Mouse (Mus musculus) lung, postnatal 36 days (tissue): ENCODE data around the gene Itgb3.

Experiments used
- DNase-seq: peaks from one replicate; pipeline ENCODE4 v3.0.0; 2022; ENCODE audit warnings: mixed read lengths

Itgb3 gene

GRCm38 (mm10) chr11:104582630-104583364, 25.0 kb upstream of the Itgb3 start:
- no peak for DNase-seq

DNA sequence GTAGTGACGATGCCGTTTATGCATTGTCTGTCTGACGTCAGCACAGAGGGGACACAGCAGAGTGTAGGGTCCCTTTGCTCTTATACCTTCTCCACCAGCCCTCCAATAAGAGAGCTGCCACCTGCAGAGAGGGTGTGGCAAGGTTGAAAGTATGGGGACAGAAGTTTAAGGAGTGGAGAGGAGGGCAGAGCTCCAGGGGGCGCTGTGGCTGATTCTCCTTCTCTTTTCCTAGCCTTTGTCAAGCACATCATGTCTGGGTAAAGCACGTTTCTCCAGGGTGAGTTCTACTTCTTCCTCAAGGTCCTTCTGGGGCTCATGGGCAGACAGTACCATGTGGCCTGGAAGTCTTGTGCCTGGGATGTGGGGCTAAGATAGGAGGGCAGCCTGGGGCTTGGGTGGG, 22.3 kb upstream of the Itgb3 start:
- no peak for DNase-seq

GRCm38 (mm10) chr11:104587904-104588303, 19.9 kb upstream of the Itgb3 start:
- DNase-seq, result no peak

- no peak for DNase-seq
Observed at GRCm38 (mm10) chr11:104588513-104588912, 19.3 kb upstream of the Itgb3 start.

GRCm38 (mm10) chr11:104589570-104589969, 18.2 kb upstream of the Itgb3 start:
- DNase-seq, result no peak

GRCm38 (mm10) chr11:104590148-104590547, 17.7 kb upstream of the Itgb3 start:
- peak; percentile 94 for DNase-seq

DNA sequence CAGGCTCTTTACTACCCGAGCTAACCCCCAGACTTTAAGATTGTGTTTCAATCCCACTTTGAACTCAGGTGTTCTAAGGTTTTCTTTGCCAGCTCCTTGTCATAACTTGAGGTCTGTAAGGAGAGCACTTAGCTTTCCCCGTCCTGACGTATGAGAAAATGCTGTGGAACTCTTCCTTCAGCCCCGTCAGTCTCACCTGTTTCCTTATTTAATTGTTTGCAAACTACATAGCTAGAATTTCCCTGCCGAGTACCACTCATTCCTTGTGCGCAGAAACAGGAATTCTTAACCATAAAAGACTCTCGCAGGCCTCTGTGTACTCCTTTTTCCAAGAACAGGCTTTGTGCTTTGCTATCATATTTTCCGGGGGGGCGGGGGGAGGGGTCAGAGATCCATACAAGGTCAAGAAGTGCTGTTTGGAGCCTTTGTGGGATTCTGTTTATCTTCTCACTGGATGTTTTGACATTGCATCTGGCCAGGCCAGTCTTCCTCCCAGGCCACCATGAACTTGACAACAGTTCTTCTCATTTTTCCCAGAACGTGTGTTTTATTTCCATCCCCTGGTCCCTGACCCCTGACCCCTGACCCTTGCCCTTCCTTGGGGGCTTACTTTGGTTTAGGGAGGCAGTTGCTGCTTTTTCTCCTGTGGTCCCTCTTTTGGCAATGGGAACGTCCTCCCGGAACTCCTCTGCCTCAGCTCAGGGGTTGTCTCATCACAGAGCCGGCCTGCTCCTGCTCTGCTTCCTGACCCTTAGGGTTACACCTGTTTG, 15.5 kb upstream of the Itgb3 start:
- peak; percentile 69 for DNase-seq

DNA sequence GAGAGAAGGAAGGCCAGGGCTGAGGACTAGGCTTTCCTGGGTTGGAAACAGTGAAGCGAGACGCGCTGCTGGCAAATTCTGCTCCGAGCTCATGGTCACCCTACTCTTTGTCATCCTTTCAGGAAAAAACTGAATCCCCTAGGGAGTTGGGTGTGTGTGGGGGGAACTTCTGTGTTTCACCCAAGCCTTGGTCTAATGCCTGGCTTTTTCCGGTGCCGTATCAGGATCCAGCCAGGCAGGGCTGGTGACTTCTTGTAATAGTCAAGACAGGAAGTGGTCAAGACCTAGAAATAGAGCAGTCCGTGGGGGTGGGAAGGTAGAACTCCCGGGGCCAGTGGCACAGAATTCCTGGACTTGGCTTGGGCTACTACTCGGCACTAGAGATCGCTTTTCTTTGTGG, 11.4 kb upstream of the Itgb3 start:
- DNase-seq, result no peak

- no peak for DNase-seq
Observed at GRCm38 (mm10) chr11:104599265-104599945, 8.4 kb upstream of the Itgb3 start.

- DNase-seq, result no peak
Observed at GRCm38 (mm10) chr11:104600675-104601074, 7.1 kb upstream of the Itgb3 start.

GRCm38 (mm10) chr11:104604192-104604591, 3.6 kb upstream of the Itgb3 start:
- DNase-seq, result no peak

DNA sequence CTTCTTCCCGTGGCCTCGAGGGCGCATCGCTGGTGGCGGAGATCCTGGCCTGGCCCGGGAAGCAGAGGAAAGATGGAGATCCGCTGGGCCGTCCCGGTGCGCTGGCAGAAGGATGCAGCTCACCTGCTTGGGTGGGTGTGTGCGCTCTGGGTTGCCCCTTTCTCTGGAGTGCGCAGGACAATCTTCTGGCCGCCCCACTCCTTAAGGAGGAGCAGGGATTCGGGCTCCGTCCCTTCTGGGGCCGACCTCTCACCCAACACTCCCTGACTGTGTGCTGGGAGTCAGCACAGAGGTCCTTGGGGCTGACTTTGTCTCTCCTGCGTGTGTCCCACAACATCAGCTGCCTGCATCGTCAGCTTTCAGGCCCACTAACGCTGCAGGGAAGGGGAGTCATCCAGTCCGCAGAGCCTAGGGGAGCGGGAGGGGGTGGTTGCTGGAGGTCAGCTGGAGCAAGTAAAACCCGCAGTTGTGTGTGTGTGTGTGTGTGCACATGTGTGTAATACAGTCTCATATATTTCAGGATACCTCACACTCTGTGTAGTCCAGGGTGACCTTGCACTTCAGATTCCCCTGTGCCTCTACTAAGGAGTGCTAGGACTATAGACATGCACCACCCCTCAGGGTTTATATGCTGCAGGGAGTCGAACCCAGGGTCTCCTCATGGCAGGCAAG, 585 bp downstream of the Itgb3 start:
- DNase-seq, result no peak

- no peak for DNase-seq
Observed at GRCm38 (mm10) chr11:104609033-104609684, 1.4 kb downstream of the Itgb3 start.

DNA sequence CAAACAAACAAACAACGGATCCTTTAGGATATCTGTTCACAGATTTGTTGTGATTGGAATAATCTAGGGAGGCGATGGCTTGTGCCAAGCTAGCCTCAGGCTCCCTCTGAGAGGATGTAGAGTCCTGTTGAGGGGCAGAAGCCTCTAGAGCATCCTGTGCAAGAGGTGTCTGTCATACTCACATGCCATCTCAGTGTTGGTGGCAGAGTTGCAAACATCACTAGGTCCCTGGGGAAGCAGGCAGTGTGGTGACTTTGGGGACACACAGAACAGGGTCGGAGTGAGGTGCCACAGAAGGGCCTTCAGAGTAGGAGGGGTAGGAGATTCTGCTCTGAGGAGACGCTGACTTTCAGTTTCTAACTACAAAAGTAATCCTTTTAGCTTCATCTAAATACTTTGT, 1.9 kb downstream of the Itgb3 start:
- no peak for DNase-seq

GRCm38 (mm10) chr11:104611579-104612151, 3.9 kb downstream of the Itgb3 start:
- peak; percentile 58 for DNase-seq

DNA sequence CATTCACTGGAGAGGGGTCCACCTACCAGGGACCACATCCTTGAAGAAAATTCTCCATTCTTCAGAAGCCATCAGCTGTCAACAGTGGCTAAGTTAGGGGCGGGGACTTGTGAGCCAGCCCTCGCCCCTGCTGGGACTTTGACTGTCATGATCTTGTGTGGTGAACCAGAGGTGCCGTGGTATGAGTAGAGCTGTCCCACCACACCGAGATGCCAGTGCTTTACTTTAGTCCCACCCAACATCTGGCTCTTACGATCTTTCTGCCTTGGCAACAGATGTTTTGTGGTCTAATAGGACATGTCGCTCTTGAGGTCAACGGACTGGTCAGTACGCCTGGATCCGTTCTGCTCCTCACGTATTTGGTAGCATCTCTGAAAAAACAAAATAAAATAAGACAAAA, 5.8 kb downstream of the Itgb3 start:
- DNase-seq, result no peak

DNA sequence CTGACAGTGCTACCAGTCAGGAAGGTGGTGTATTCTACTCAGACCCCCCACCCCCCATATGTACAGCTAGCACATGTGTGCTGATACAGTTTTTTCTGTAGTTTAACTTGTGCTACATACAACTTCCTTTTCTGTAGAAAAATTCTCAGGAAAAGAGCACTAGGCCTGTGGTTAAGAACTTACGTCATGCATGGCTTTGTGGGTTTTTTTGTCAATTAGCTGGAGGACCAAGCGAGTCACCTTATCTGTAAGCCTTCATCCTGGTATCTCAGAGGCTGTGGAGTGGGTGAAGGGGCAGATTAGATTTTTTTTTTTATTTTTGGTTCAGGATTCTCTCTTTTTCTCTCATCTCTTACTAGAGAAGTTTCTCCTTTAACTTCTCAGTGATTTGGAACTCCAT, 6.3 kb downstream of the Itgb3 start:
- DNase-seq, result no peak

DNA sequence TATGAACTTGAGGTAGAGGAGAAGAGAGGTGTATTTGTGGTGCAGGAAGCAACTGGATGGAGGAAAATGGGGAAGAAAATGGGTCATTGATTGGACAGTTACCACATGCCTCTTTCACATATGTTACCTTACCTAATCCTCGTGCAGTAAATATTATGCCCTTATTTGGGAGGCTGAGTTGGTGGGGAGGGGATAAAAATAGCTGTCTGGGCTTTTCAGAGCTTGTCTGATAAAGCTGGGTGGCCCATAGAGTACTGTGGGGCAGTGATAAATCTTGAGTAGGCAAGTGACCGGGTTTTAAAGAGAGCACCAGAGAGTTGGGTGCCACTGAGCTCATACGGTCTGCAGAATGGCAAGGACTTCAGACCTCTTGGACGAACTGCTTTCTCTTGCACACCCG, 8.4 kb downstream of the Itgb3 start:
- no peak for DNase-seq

- DNase-seq, result peak; percentile 28
Observed at GRCm38 (mm10) chr11:104618638-104619076, 10.9 kb downstream of the Itgb3 start.

DNA sequence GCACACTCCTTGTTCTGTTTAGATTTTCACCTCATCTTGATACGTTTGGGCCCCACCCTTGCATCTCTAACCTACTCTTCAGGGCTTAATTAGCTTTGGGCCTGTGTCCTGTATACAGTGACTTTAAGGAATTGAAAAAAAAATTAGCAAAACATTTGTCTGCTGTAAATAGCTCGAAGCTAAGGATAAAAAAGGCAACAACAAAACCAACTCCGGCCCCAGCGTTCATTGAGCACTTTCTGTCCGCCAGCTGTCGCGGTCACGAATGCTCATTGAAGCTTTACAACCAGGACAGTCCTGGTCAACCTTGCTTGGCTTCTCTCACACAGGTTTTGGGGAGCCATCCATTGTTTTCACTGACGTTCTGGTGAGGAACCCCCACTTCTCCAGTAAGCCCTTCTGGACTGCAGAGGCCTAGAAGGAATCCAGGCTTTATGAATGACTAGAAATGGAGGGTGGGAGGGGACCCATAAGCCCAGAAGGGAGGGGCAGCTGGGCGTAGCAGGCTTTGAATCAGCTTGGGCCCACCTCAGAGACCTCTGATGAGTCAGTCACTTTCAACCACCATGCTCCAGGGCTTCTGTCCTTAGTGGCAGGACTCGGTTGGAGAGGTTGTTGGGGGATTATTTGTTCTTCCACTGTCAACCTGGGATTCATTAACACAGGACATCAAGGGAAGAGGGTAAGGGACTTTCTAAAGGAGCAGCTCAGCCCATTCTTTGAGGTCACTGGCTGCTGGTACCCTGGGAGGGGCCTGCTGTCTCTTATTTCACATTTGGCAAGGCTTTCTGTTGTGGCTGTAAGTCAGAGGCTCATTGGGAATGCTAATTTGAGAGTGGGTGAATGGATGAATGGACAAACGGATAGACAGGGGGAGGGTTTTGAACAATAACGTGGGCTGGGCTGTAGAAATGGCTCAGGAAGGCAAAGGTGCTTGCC, 11.6 kb downstream of the Itgb3 start:
- no peak for DNase-seq
